Mouse (Mus musculus) olfactory bulb, adult 2 months (tissue): Measurements from ENCODE around the gene Zfp811.

Experiments
- CTCF ChIP-seq: fragments of 200-500 bp; IDR thresholded peaks from 2 replicates; pipeline ENCODE4 v1.5.1; 2012; ENCODE audit warnings: low read depth, mild to moderate bottlenecking, low read length, moderate library complexity; ENCODE audit not compliant: insufficient read depth
- POLR2A ChIP-seq: fragments of 200-500 bp; IDR thresholded peaks from 2 replicates; pipeline ENCODE4 v1.6.1; 2012; ENCODE audit warnings: mild to moderate bottlenecking, low read depth, low read length, moderate library complexity; ENCODE audit not compliant: insufficient read depth

- TF ChIP-seq CTCF (no peak), POLR2A (no peak)
These were observed 32.2 kb downstream of the Zfp811 start for GRCm38 (mm10) chr17:32777564-32777963.
